In the genomic region with DNA sequence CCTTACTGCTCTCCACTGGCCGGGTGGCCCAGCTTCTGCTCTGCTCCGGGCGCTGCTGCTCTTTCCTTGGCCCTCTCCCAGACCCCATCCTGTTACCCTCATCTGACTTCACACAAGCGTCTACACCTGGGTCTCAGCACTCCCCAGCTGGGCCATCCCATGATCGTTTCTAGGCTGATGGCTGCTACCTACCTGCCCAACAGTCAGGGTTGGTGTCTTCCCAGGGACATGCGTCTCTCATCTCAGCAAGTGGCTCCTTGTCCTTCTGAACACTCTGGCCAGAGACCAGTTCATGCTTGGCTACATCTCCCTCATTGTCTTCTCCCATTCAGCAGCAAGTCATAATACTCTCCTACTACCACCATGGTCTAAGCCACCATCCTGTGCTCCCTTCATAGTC, we compare ENCODE assay signal across 8 mouse cellular contexts. TPM values are rescaled to one million over a fixed set of nuclear protein-coding genes. Genes with fewer than 3 reads are reported as not detected.
A peak's percentile ranks its signal among the peaks of the same experiment; 100 is the strongest.
DNase-seq lines count a peak whose midpoint lies in the region; ATAC-seq and TF ChIP-seq lines count a peak whose summit lies in the region.

No protein-coding gene starts in this region.

- intact Hi-C loops in left cerebral cortex, adult 2 months (cut with DNase I) = loop anchor here (5.0 kb wide), 1 partner anchor 193 kb away; a partner anchor contains a TSS
- intact Hi-C loops in left cerebral cortex, postnatal 36 days (cut with DNase I) = loop anchor here (5.0 kb wide), 1 partner anchor 193 kb away; a partner anchor contains a TSS

- ATAC-seq in embryonic facial prominence, embryonic 12.5 days (ENCODE audit: insufficient number of reproducible peaks, insufficient read depth, low FRiP score, low TSS enrichment) = no peak
- ATAC-seq in intestine, embryonic 15.5 days = no peak
- ATAC-seq in neural tube, embryonic 12.5 days (ENCODE audit: low FRiP score, low read depth) = no peak

- peak overlapping the region; percentile 69 for H3K4me3 ChIP-seq in left cerebral cortex, adult 2 months
- H3K4me3 ChIP-seq in embryonic facial prominence, embryonic 12.5 days = peak overlapping the region; percentile 59
- peak overlapping the region; percentile 70 for H3K4me3 ChIP-seq in intestine, embryonic 15.5 days (replicated peaks)
- H3K4me3 ChIP-seq in neural tube, embryonic 12.5 days = no peak overlapping the region

- peaks cover 33% of the 10 kb centered on the region for H3K36me3 ChIP-seq in embryonic facial prominence, embryonic 12.5 days
- H3K36me3 ChIP-seq in intestine, embryonic 15.5 days = no peaks in the 10 kb centered on the region
- H3K36me3 ChIP-seq in neural tube, embryonic 12.5 days = peaks cover 34% of the 10 kb centered on the region

- peak overlapping the region; percentile 99 for H3K27ac ChIP-seq in left cerebral cortex, adult 2 months
- H3K27ac ChIP-seq in embryonic facial prominence, embryonic 12.5 days = no peak overlapping the region
- no peak overlapping the region for H3K27ac ChIP-seq in intestine, embryonic 15.5 days
- H3K27ac ChIP-seq in neural tube, embryonic 12.5 days = no peak overlapping the region

- WGBS in embryonic facial prominence, embryonic 12.5 days = 95% methylated on average over 6 of the region's 6 CpGs
- WGBS in intestine, embryonic 15.5 days = 93% methylated on average over 6 of the region's 6 CpGs
- WGBS in neural tube, embryonic 12.5 days = 96% methylated on average over 6 of the region's 6 CpGs

- H3K27me3 ChIP-seq in embryonic facial prominence, embryonic 12.5 days = no peaks in the 10 kb centered on the region
- no peaks in the 10 kb centered on the region for H3K27me3 ChIP-seq in intestine, embryonic 15.5 days (replicated peaks)
- no peaks in the 10 kb centered on the region for H3K27me3 ChIP-seq in neural tube, embryonic 12.5 days (replicated peaks)

- TF ChIP-seq CTCF in left cerebral cortex, adult 2 months (IDR thresholded peaks at IDR 0.05) = no peak

- no peak for DNase-seq in left cerebral cortex, adult 2 months (ENCODE audit: extremely low spot score in 1 of 2, low spot score in 2 of 2)
- DNase-seq in left cerebral cortex, postnatal 36 days (ENCODE audit: low spot score in 2 of 2) = no peak
- no peak for DNase-seq in right cerebral cortex, postnatal 14 days
- no peak for DNase-seq in layer of hippocampus, postnatal 14 days (ENCODE audit: low spot score in 2 of 2)
- DNase-seq in urinary bladder, postnatal 36 days (ENCODE audit: low spot score in 2 of 2) = no peak

- H3K9ac ChIP-seq in embryonic facial prominence, embryonic 12.5 days = peak overlapping the region; percentile 85
- no peak overlapping the region for H3K9ac ChIP-seq in intestine, embryonic 15.5 days
- peak overlapping the region; percentile 76; the same call in 1 of the 2 replicates for H3K9ac ChIP-seq in neural tube, embryonic 12.5 days

- H3K4me2 ChIP-seq in embryonic facial prominence, embryonic 12.5 days (replicated peaks) = peak overlapping the region; percentile 67
- peak overlapping the region; percentile 85 for H3K4me2 ChIP-seq in intestine, embryonic 15.5 days (replicated peaks)
- H3K4me2 ChIP-seq in neural tube, embryonic 12.5 days (replicated peaks) = peak overlapping the region; percentile 85

- no peaks in the 10 kb centered on the region for H3K9me3 ChIP-seq in embryonic facial prominence, embryonic 12.5 days
- H3K9me3 ChIP-seq in intestine, embryonic 15.5 days = no peaks in the 10 kb centered on the region
- no peaks in the 10 kb centered on the region for H3K9me3 ChIP-seq in neural tube, embryonic 12.5 days

- peaks cover 6% of the 10 kb centered on the region; the same call in 1 of the 2 replicates for H3K4me1 ChIP-seq in embryonic facial prominence, embryonic 12.5 days
- H3K4me1 ChIP-seq in intestine, embryonic 15.5 days (replicated peaks) = peaks cover 11% of the 10 kb centered on the region; the same call in 1 of the 2 replicates
- H3K4me1 ChIP-seq in neural tube, embryonic 12.5 days = peaks cover 11% of the 10 kb centered on the region; the same call in 1 of the 2 replicates

RNA-seq across cellular contexts. Expression of a gene that starts 1.1 kb away (rescaled TPM):
- total RNA-seq in left cerebral cortex, adult 2 months (2021) = under 1 TPM; 0.26 to 0.84 TPM
- total RNA-seq in left cerebral cortex, postnatal 36 days (2021) = under 1 TPM; 0.30 to 0.72 TPM
- polyA plus RNA-seq in embryonic facial prominence, embryonic 12.5 days (2016; fragmentation: Nextera tagmentation; extraction: Ambion mirVana) = not detected in 2 replicates
- polyA plus RNA-seq in intestine, embryonic 15.5 days (2015; fragmentation: Nextera tagmentation; extraction: Ambion mirVana) = 0.80 and 1.3 TPM in 2 replicates
- not detected in 2 replicates for polyA plus RNA-seq in neural tube, embryonic 12.5 days (2016; fragmentation: Nextera tagmentation; extraction: Ambion mirVana)
- total RNA-seq in layer of hippocampus, postnatal 14 days (2021) = under 1 TPM in 1 of 2 experiments, not detected in 1; 0.39 TPM

RNA-seq across cellular contexts. Expression of a gene that starts 1.6 kb away (rescaled TPM):
- total RNA-seq in left cerebral cortex, adult 2 months (2021) = 10 to 100 TPM; 74.2 to 82.3 TPM
- 10 to 100 TPM; 73.3 to 87.5 TPM for total RNA-seq in left cerebral cortex, postnatal 36 days (2021)
- polyA plus RNA-seq in embryonic facial prominence, embryonic 12.5 days (2016; fragmentation: Nextera tagmentation; extraction: Ambion mirVana) = 100 and 102 TPM in 2 replicates
- polyA plus RNA-seq in intestine, embryonic 15.5 days (2015; fragmentation: Nextera tagmentation; extraction: Ambion mirVana) = 99.2 and 103 TPM in 2 replicates
- 100 and 102 TPM in 2 replicates for polyA plus RNA-seq in neural tube, embryonic 12.5 days (2016; fragmentation: Nextera tagmentation; extraction: Ambion mirVana)
- 10 to 100 TPM; 63.2 to 65.9 TPM for total RNA-seq in layer of hippocampus, postnatal 14 days (2021)

RNA-seq across cellular contexts. Expression of a gene that starts 11.6 kb away (rescaled TPM):
- 10 to 100 TPM; 41.9 to 43.1 TPM for total RNA-seq in left cerebral cortex, adult 2 months (2021)
- 10 to 100 TPM; 43.7 to 43.8 TPM for total RNA-seq in left cerebral cortex, postnatal 36 days (2021)
- polyA plus RNA-seq in embryonic facial prominence, embryonic 12.5 days (2016; fragmentation: Nextera tagmentation; extraction: Ambion mirVana) = 33.6 and 35.8 TPM in 2 replicates
- 31.7 and 33.8 TPM in 2 replicates for polyA plus RNA-seq in intestine, embryonic 15.5 days (2015; fragmentation: Nextera tagmentation; extraction: Ambion mirVana)
- polyA plus RNA-seq in neural tube, embryonic 12.5 days (2016; fragmentation: Nextera tagmentation; extraction: Ambion mirVana) = 40.3 and 42.3 TPM in 2 replicates
- total RNA-seq in layer of hippocampus, postnatal 14 days (2021) = 10 to 100 TPM; 42.3 to 43.7 TPM

RNA-seq across cellular contexts. Expression of a gene that starts 21.3 kb away (rescaled TPM):
- total RNA-seq in left cerebral cortex, adult 2 months (2021) = 10 to 100 TPM; 19.3 to 22.4 TPM
- 10 to 100 TPM; 18.3 to 27.5 TPM for total RNA-seq in left cerebral cortex, postnatal 36 days (2021)
- polyA plus RNA-seq in embryonic facial prominence, embryonic 12.5 days (2016; fragmentation: Nextera tagmentation; extraction: Ambion mirVana) = 55.6 and 58.8 TPM in 2 replicates
- polyA plus RNA-seq in intestine, embryonic 15.5 days (2015; fragmentation: Nextera tagmentation; extraction: Ambion mirVana) = 44.3 and 44.7 TPM in 2 replicates
- polyA plus RNA-seq in neural tube, embryonic 12.5 days (2016; fragmentation: Nextera tagmentation; extraction: Ambion mirVana) = 53.5 and 59.0 TPM in 2 replicates
- total RNA-seq in layer of hippocampus, postnatal 14 days (2021) = 10 to 100 TPM; 16.8 to 18.2 TPM

RNA-seq across cellular contexts. Expression of a gene that starts 34.1 kb away (rescaled TPM):
- total RNA-seq in left cerebral cortex, adult 2 months (2021) = not detected
- under 1 TPM in 1 of 2 experiments, not detected in 1; 0.20 TPM for total RNA-seq in left cerebral cortex, postnatal 36 days (2021)
- 0.55 and 0.64 TPM in 2 replicates for polyA plus RNA-seq in embryonic facial prominence, embryonic 12.5 days (2016; fragmentation: Nextera tagmentation; extraction: Ambion mirVana)
- 28.9 and 38.8 TPM in 2 replicates for polyA plus RNA-seq in intestine, embryonic 15.5 days (2015; fragmentation: Nextera tagmentation; extraction: Ambion mirVana)
- polyA plus RNA-seq in neural tube, embryonic 12.5 days (2016; fragmentation: Nextera tagmentation; extraction: Ambion mirVana) = 0.63 and 0.82 TPM in 2 replicates
- not detected for total RNA-seq in layer of hippocampus, postnatal 14 days (2021)
